Comparison of ENCODE assay signal across 29 mouse cellular contexts in the genomic region with DNA sequence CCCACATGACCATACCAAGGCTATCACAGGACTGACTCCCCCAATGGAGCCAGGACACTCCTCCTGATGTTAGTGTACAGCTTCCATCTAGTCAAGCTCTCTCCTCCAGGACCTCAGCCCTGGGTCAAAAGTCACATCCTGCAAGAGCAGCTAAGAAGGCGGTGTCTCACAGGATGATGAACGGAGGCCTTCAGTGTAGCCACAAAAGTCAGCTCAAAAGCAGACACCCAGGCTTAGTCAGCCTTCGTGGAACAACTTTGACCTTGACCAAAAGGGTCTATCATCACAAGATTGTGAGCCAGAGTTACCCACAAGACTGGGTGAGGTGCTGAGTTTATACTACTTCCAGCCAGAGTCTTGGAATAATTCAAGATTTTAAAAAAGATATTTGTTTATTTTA. TPM values are rescaled to one million over a fixed set of nuclear protein-coding genes. Genes with fewer than 3 reads are reported as not detected.
DNase-seq lines count a peak whose midpoint lies in the region; ATAC-seq and TF ChIP-seq lines count a peak whose summit lies in the region.
"Had no signal": no experiment of that assay in that cellular context is flagged by ENCODE, and none has a peak within 500 bp of the region (broad histone marks: within the 10 kb centered on the region; RNA-seq: fewer than 3 reads in every experiment).

No protein-coding gene starts in this region.

- H3K27me3 ChIP-seq in kidney, postnatal 0 days (ENCODE audit: insufficient read depth, low read length), result no peaks in the 10 kb centered on the region
- H3K27me3 ChIP-seq in hindbrain, embryonic 14.5 days (ENCODE audit: control insufficient read depth, insufficient read depth, low read length), result no peaks in the 10 kb centered on the region
- H3K27me3 ChIP-seq: embryonic facial prominence, embryonic 15.5 days; forebrain, embryonic 12.5 days; heart, embryonic 13.5 days; hindbrain, embryonic 12.5 days; limb, embryonic 12.5 days; liver, embryonic 15.5 days; midbrain, embryonic 13.5 days; neural tube, embryonic 13.5 days; Patski had no signal

- H3K27ac ChIP-seq in kidney, postnatal 0 days, result no peak overlapping the region
- no peak overlapping the region for H3K27ac ChIP-seq in hindbrain, embryonic 14.5 days
- H3K27ac ChIP-seq: embryonic facial prominence, embryonic 15.5 days; forebrain, embryonic 12.5 days; hindbrain, embryonic 12.5 days; left cerebral cortex, adult 2 months; limb, embryonic 12.5 days; liver, embryonic 15.5 days; midbrain, embryonic 13.5 days; neural tube, embryonic 13.5 days had no signal

- no peak for TF ChIP-seq CTCF in kidney, postnatal 0 days (IDR thresholded peaks at IDR 0.05; ENCODE audit: low read depth)

- H3K4me2 ChIP-seq in kidney, postnatal 0 days (ENCODE audit: low read length), result no peak overlapping the region
- H3K4me2 ChIP-seq in hindbrain, embryonic 14.5 days (replicated peaks), result no peak overlapping the region
- H3K4me2 ChIP-seq: embryonic facial prominence, embryonic 15.5 days; forebrain, embryonic 12.5 days; heart, embryonic 13.5 days; hindbrain, embryonic 12.5 days; limb, embryonic 12.5 days; liver, embryonic 15.5 days; lung, embryonic 14.5 days; midbrain, embryonic 13.5 days; neural tube, embryonic 13.5 days had no signal

- no peak overlapping the region for H3K4me3 ChIP-seq in kidney, postnatal 0 days (replicated peaks; ENCODE audit: low read depth, low read length)
- no peak overlapping the region for H3K4me3 ChIP-seq in hindbrain, embryonic 14.5 days (replicated peaks; ENCODE audit: low read length)
- H3K4me3 ChIP-seq: embryonic facial prominence, embryonic 15.5 days; forebrain, embryonic 12.5 days; heart, embryonic 13.5 days; hindbrain, embryonic 12.5 days; left cerebral cortex, adult 2 months; limb, embryonic 12.5 days; liver, embryonic 15.5 days; midbrain, embryonic 13.5 days; neural tube, embryonic 13.5 days had no signal

- ATAC-seq in kidney, postnatal 0 days (replicated peaks; ENCODE audit: low FRiP score, low read depth), result no peak
- no peak for ATAC-seq in hindbrain, embryonic 14.5 days (ENCODE audit: low FRiP score)
- ATAC-seq: forebrain, postnatal 0 days; intestine, embryonic 16.5 days; midbrain, embryonic 13.5 days; Patski had no signal

- 0 out of 2 replicates have a peak, but pooled peaks cover 5% of the 10 kb centered on the region for H3K4me1 ChIP-seq in kidney, postnatal 0 days (replicated peaks; ENCODE audit: insufficient read depth, low read length)
- H3K4me1 ChIP-seq in hindbrain, embryonic 14.5 days (replicated peaks; ENCODE audit: control insufficient read depth, insufficient read depth, low read length), result 0 out of 2 replicates have a peak, but pooled peaks cover 4% of the 10 kb centered on the region

- no peak overlapping the region for H3K9ac ChIP-seq in kidney, postnatal 0 days (ENCODE audit: low read depth, low read length)
- H3K9ac ChIP-seq in hindbrain, embryonic 14.5 days, result no peak overlapping the region
- H3K9ac ChIP-seq: embryonic facial prominence, embryonic 15.5 days; forebrain, embryonic 12.5 days; forebrain, postnatal 0 days; heart, embryonic 13.5 days; hindbrain, embryonic 12.5 days; limb, embryonic 12.5 days; liver, embryonic 15.5 days; lung, embryonic 14.5 days; midbrain, embryonic 13.5 days; neural tube, embryonic 13.5 days had no signal

- no peaks in the 10 kb centered on the region for H3K36me3 ChIP-seq in kidney, postnatal 0 days (ENCODE audit: insufficient read depth, low read length)
- no peaks in the 10 kb centered on the region for H3K36me3 ChIP-seq in hindbrain, embryonic 14.5 days (replicated peaks; ENCODE audit: control insufficient read depth, insufficient read depth)
- H3K36me3 ChIP-seq: embryonic facial prominence, embryonic 15.5 days; forebrain, embryonic 12.5 days; heart, embryonic 13.5 days; hindbrain, embryonic 12.5 days; limb, embryonic 12.5 days; liver, embryonic 15.5 days; midbrain, embryonic 13.5 days; neural tube, embryonic 13.5 days had no signal

- WGBS in kidney, postnatal 0 days, result 43% methylated on average over 3 of the region's 3 CpGs
- WGBS in hindbrain, embryonic 14.5 days, result 79% methylated on average over 3 of the region's 3 CpGs

- DNase-seq in embryo, embryonic 10 days (ENCODE audit: low spot score), result peak; percentile 40
- DNase-seq in embryo, embryonic 10.5 days (ENCODE audit: low spot score), result no peak
- DNase-seq in kidney, postnatal 0 days (ENCODE audit: low spot score), result peak; percentile 10
- DNase-seq in kidney, postnatal 10 days, result no peak
- peak; percentile 74 for DNase-seq in 416B (ENCODE audit: low read depth)
- DNase-seq in R1 (ENCODE audit: low read depth, low spot score), result peak; percentile 46
- no peak for DNase-seq in cerebellum, adult 9-10 months
- no peak for DNase-seq in hindbrain, embryonic 14.5 days (ENCODE audit: low spot score)
- DNase-seq: cerebellum, adult 8-10 months; forebrain, postnatal 0 days; gastrocnemius, postnatal 25 days; heart, adult 11 months; kidney, adult 8-10 months; kidney, postnatal 14 days; lung, postnatal 36 days; retina, postnatal 1 day; right cerebral cortex, postnatal 14 days had no signal

- H3K9me3 ChIP-seq in kidney, postnatal 0 days (replicated peaks; ENCODE audit: low read length), result no peaks in the 10 kb centered on the region
- no peaks in the 10 kb centered on the region for H3K9me3 ChIP-seq in hindbrain, embryonic 14.5 days (ENCODE audit: control insufficient read depth, low read length)
- H3K9me3 ChIP-seq: embryonic facial prominence, embryonic 15.5 days; forebrain, embryonic 12.5 days; heart, embryonic 13.5 days; hindbrain, embryonic 12.5 days; limb, embryonic 12.5 days; liver, embryonic 15.5 days; midbrain, embryonic 13.5 days; neural tube, embryonic 13.5 days had no signal

RNA-seq across cellular contexts. Expression of a gene that starts 42.6 kb away (rescaled TPM):
- 54.1 and 55.0 TPM in 2 replicates for polyA plus RNA-seq in kidney, postnatal 0 days (2015; fragmentation: Nextera tagmentation; extraction: Ambion mirVana)
- polyA plus RNA-seq in hindbrain, embryonic 14.5 days (2014; fragmentation: Nextera tagmentation; extraction: Ambion mirVana), result 16.0 and 16.9 TPM in 2 replicates

RNA-seq across cellular contexts. Expression of a gene that starts 43.2 kb away (rescaled TPM):
- 0.78 and 0.89 TPM in 2 replicates for polyA plus RNA-seq in kidney, postnatal 0 days (2015; fragmentation: Nextera tagmentation; extraction: Ambion mirVana)
- polyA plus RNA-seq in hindbrain, embryonic 14.5 days (2014; fragmentation: Nextera tagmentation; extraction: Ambion mirVana), result 0.74 and 0.79 TPM in 2 replicates

Comparison
In these comparisons a context has a peak if more than half of its experiments do, and no peak if none do; other contexts are left out.
1. DNase-seq: peak in embryo, embryonic 10 days (single experiment), kidney, postnatal 0 days (single experiment), 416B (single experiment) and R1 (single experiment); none in embryo, embryonic 10.5 days (single experiment), kidney, postnatal 10 days (single experiment), cerebellum, adult 9-10 months (single experiment) and hindbrain, embryonic 14.5 days (single experiment).